Mouse (Mus musculus): Measurements from ENCODE around the gene Eif1. TPM values are rescaled to one million over a fixed set of nuclear protein-coding genes. Genes with fewer than 3 reads are reported as not detected.
A peak's percentile ranks its signal among the peaks of the same experiment; 100 is the strongest.

The Eif1 gene
- polyA plus RNA-seq, 2 experiments = 342 to 1,886 TPM

DNA sequence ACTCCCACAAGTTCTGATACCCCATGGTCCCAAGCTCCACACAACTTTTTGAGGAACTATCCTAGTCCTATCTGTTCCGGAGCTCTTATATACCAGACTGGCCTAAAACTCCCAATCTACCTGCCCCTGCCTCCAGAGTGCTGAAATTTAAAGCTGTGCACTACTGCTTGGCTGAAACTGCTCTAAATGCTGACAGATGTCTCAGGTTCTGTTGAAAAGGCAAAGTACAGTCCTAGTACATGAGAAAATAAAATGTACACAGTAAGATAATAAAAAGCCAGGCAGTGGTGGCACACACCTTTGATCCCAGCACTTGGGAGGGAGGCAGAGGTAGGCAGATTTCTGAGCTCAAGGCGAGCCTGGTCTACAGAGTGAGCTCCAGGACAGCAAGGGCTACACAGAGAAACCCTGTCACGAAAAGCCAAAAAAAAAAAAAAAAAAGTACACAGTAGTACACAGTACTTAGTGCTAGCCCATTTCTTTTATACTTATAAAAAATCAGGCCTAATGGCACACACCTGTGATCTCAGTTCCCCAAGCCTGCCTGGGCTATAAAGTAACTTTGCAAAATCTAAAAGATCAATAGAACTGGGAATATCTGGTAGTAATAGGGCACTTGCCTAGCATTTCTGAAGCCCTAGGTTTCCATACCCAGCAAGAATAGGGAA is 3.0 kb downstream of the Eif1 start:
- no peaks in the 10 kb centered on the region for H3K9me3 ChIP-seq (ENCODE audit: control insufficient read depth, low read length)
- H3K4me2 ChIP-seq (replicated peaks; ENCODE audit: low read depth, low read length, severe bottlenecking) = no peak overlapping the region
- H3K27ac ChIP-seq (replicated peaks; ENCODE audit: low read depth, low read length) = no peak overlapping the region
- 65% methylated on average over 3 of the region's 3 CpGs for WGBS
- ATAC-seq (ENCODE audit: low FRiP score, low read depth) (no peak), DNase-seq (ENCODE audit: low spot score) (no peak)
- H3K27me3 ChIP-seq (ENCODE audit: control insufficient read depth, insufficient read depth, low read length) = no peaks in the 10 kb centered on the region
- peaks cover 19% of the 10 kb centered on the region for H3K36me3 ChIP-seq (ENCODE audit: control insufficient read depth, insufficient read depth, low read length)
- TF ChIP-seq POLR2A (IDR thresholded peaks at IDR 0.05; ENCODE audit: borderline replicate concordance, extremely low read depth, insufficient read depth, insufficient read length) = no peak
- H3K4me1 ChIP-seq (ENCODE audit: control insufficient read depth, insufficient read depth, low read length) = no peaks in the 10 kb centered on the region
- no peak overlapping the region for H3K9ac ChIP-seq (ENCODE audit: low read depth, low read length, severe bottlenecking)
- no peak overlapping the region for H3K4me3 ChIP-seq (replicated peaks; ENCODE audit: low read length)

- WGBS = 19% methylated on average over 3 of the region's 3 CpGs
- H3K9ac ChIP-seq (ENCODE audit: low read depth, low read length, severe bottlenecking) = no peak overlapping the region
- no peak for TF ChIP-seq POLR2A (IDR thresholded peaks at IDR 0.05; ENCODE audit: borderline replicate concordance, extremely low read depth, insufficient read depth, insufficient read length)
- DNase-seq (ENCODE audit: low spot score) = peak; percentile 38
- ATAC-seq (ENCODE audit: low FRiP score, low read depth) = no peak
- no peak overlapping the region for H3K4me2 ChIP-seq (replicated peaks; ENCODE audit: low read depth, low read length, severe bottlenecking)
- H3K27ac ChIP-seq (replicated peaks; ENCODE audit: low read depth, low read length) = no peak overlapping the region
- peaks cover 19% of the 10 kb centered on the region for H3K36me3 ChIP-seq (ENCODE audit: control insufficient read depth, insufficient read depth, low read length)
- no peaks in the 10 kb centered on the region for H3K9me3 ChIP-seq (ENCODE audit: control insufficient read depth, low read length)
- no peak overlapping the region for H3K4me3 ChIP-seq (replicated peaks; ENCODE audit: low read length)
- H3K4me1 ChIP-seq (ENCODE audit: control insufficient read depth, insufficient read depth, low read length) = no peaks in the 10 kb centered on the region
- H3K27me3 ChIP-seq (ENCODE audit: control insufficient read depth, insufficient read depth, low read length) = no peaks in the 10 kb centered on the region
These were observed 3.9 kb downstream of the Eif1 start for GRCm38 (mm10) chr11:100323578-100323977.

- H3K27me3 ChIP-seq (ENCODE audit: control insufficient read depth, insufficient read depth, low read length) = no peaks in the 10 kb centered on the region
- WGBS = 83% methylated on average over 11 of the region's 11 CpGs
These were observed 5.5 kb downstream of the Eif1 start for GRCm38 (mm10) chr11:100325062-100325629.

GRCm38 (mm10) chr11:100327316-100327715 is 7.6 kb downstream of the Eif1 start:
- Histone ChIP-seq H3K9ac (ENCODE audit: low read depth, low read length, severe bottlenecking) (no peak overlapping the region), H3K4me1 (ENCODE audit: control insufficient read depth, insufficient read depth, low read length) (no peaks in the 10 kb centered on the region), H3K4me2 (replicated peaks; ENCODE audit: low read depth, low read length, severe bottlenecking) (no peak overlapping the region), H3K4me3 (replicated peaks; ENCODE audit: low read length) (no peak overlapping the region), H3K27me3 (ENCODE audit: control insufficient read depth, insufficient read depth, low read length) (no peaks in the 10 kb centered on the region), H3K27ac (replicated peaks; ENCODE audit: low read depth, low read length) (no peak overlapping the region), H3K9me3 (ENCODE audit: control insufficient read depth, low read length) (no peaks in the 10 kb centered on the region), H3K36me3 (ENCODE audit: control insufficient read depth, insufficient read depth, low read length) (peaks cover 5% of the 10 kb centered on the region)
- TF ChIP-seq POLR2A (IDR thresholded peaks at IDR 0.05; ENCODE audit: borderline replicate concordance, extremely low read depth, insufficient read depth, insufficient read length) = no peak
- 74% methylated on average over 11 of the region's 11 CpGs for WGBS
- DNase-seq (ENCODE audit: low spot score) (no peak), ATAC-seq (ENCODE audit: low FRiP score, low read depth) (no peak)

More at GRCm38 (mm10) chr11:100325062-100325629, 5.5 kb downstream of the Eif1 start:
- no peaks in the 10 kb centered on the region for H3K4me1 ChIP-seq (ENCODE audit: control insufficient read depth, insufficient read depth, low read length)
- no peak overlapping the region for H3K27ac ChIP-seq (replicated peaks; ENCODE audit: low read depth, low read length)
- H3K36me3 ChIP-seq (ENCODE audit: control insufficient read depth, insufficient read depth, low read length) = peaks cover 19% of the 10 kb centered on the region
- no peak overlapping the region for H3K9ac ChIP-seq (ENCODE audit: low read depth, low read length, severe bottlenecking)
- no peaks in the 10 kb centered on the region for H3K9me3 ChIP-seq (ENCODE audit: control insufficient read depth, low read length)
- ATAC-seq (ENCODE audit: low FRiP score, low read depth) = no peak
- H3K4me2 ChIP-seq (replicated peaks; ENCODE audit: low read depth, low read length, severe bottlenecking) = no peak overlapping the region
- no peak for DNase-seq (ENCODE audit: low spot score)
- H3K4me3 ChIP-seq (replicated peaks; ENCODE audit: low read length) = no peak overlapping the region
- no peak for TF ChIP-seq POLR2A (IDR thresholded peaks at IDR 0.05; ENCODE audit: borderline replicate concordance, extremely low read depth, insufficient read depth, insufficient read length)

DNA sequence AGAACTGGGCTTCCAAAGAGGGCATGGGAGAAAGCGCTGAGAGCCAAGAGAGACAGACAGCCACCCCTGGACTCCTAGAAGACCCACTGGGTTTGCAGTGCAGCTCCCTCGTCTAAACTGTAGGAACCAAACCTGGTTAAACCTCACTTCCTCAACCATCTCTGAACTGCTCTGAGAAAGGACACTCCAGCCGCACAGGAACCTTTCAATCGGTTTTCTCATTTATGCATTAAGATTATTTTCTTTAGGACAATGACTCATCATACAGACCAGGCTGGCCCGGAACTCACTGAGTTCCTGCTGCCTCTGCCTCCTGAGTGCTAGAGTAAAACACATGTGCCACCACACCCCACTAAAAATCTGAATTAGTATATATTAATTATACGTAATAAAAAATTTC is 8.1 kb downstream of the Eif1 start:
- Histone ChIP-seq H3K9me3 (ENCODE audit: control insufficient read depth, low read length) (no peaks in the 10 kb centered on the region), H3K27me3 (ENCODE audit: control insufficient read depth, insufficient read depth, low read length) (no peaks in the 10 kb centered on the region), H3K4me3 (replicated peaks; ENCODE audit: low read length) (no peak overlapping the region), H3K27ac (replicated peaks; ENCODE audit: low read depth, low read length) (no peak overlapping the region), H3K4me2 (replicated peaks; ENCODE audit: low read depth, low read length, severe bottlenecking) (no peak overlapping the region), H3K4me1 (ENCODE audit: control insufficient read depth, insufficient read depth, low read length) (no peaks in the 10 kb centered on the region), H3K9ac (ENCODE audit: low read depth, low read length, severe bottlenecking) (no peak overlapping the region), H3K36me3 (ENCODE audit: control insufficient read depth, insufficient read depth, low read length) (peaks cover under 1% of the 10 kb centered on the region; the same call in 1 of the 2 replicates)
- TF ChIP-seq POLR2A (IDR thresholded peaks at IDR 0.05; ENCODE audit: borderline replicate concordance, extremely low read depth, insufficient read depth, insufficient read length) = no peak
- WGBS = 90% methylated on average over 6 of the region's 6 CpGs
- DNase-seq (ENCODE audit: low spot score) = no peak
- ATAC-seq (ENCODE audit: low FRiP score, low read depth) = no peak
